Mouse (Mus musculus) lung, postnatal 10 days (tissue): ENCODE data around the gene Lyrm7.

Source experiments
- DNase-seq: peaks from one replicate; pipeline ENCODE4 v3.0.0; 2021

Gene Lyrm7

GRCm38 (mm10) chr11:54794678-54795077 is 66.0 kb downstream of the Lyrm7 start:
- no peak for DNase-seq

- DNase-seq: no peak
These were observed 67.5 kb downstream of the Lyrm7 start for GRCm38 (mm10) chr11:54793173-54793572.

GRCm38 (mm10) chr11:54791458-54791857 is 69.3 kb downstream of the Lyrm7 start:
- no peak for DNase-seq

- DNase-seq: peak; percentile 96
These were observed 72.9 kb downstream of the Lyrm7 start, which contains the start of gene Cdc42se2 for GRCm38 (mm10) chr11:54787488-54788474. Cdc42se2 (minus strand) TSS chr11:54787675.

GRCm38 (mm10) chr11:54786858-54787487 is 73.7 kb downstream of the Lyrm7 start:
- peak; percentile 59 for DNase-seq

- DNase-seq: no peak
These were observed 75.2 kb downstream of the Lyrm7 start for GRCm38 (mm10) chr11:54785566-54785965.

- no peak for DNase-seq
These were observed 76.3 kb downstream of the Lyrm7 start for GRCm38 (mm10) chr11:54784436-54784835.

- no peak for DNase-seq
These were observed 78.5 kb downstream of the Lyrm7 start for GRCm38 (mm10) chr11:54782253-54782652.

GRCm38 (mm10) chr11:54779946-54780345 is 80.8 kb downstream of the Lyrm7 start:
- DNase-seq: no peak

- peak; percentile 24 for DNase-seq
These were observed 82.4 kb downstream of the Lyrm7 start for GRCm38 (mm10) chr11:54778131-54778844.

GRCm38 (mm10) chr11:54777387-54778130 is 83.2 kb downstream of the Lyrm7 start:
- no peak for DNase-seq
